13 mouse cellular contexts compared by ENCODE assay signal in the genomic region with DNA sequence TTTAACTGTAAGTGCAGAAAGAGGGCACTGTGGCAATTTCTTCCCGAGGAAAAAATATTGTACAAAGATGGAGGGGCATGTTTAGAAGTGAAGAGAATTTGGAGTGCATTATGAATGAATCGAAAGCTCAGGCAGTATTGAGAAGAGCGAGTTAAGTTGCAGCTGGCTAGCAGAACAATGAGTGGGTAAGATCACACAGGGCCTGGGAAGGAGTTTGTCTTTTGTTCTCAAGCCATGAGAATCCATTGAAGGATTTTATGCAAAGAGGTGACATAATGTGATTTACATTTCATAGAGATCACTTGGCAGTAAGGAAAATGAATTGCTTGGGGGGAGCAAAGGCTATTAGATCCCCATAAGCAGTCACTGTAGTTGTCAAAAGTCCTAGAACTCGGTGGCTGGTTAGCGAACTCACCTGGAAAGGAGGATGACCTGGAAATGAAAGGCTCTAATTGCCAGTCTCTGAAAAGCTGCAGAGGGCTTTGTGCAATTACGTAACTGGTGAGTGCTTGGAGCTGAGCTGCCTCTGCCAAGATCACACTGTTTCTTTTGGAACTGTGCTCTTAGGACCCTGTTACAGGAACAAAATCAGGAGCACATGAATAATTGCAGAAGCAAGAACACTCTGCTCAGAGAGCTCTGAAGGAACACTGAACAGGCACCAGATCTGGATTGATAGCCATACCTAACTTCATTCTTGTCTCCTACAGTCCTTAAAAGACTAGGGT. TPM values are rescaled to one million over a fixed set of nuclear protein-coding genes. Genes with fewer than 3 reads are reported as not detected.
A peak's percentile ranks its signal among the peaks of the same experiment; 100 is the strongest.
DNase-seq lines count a peak whose midpoint lies in the region; ATAC-seq lines count a peak whose summit lies in the region.
"Had no signal": no experiment of that assay in that cellular context is flagged by ENCODE, and none has a peak within 500 bp of the region (broad histone marks: within the 10 kb centered on the region; RNA-seq: fewer than 3 reads in every experiment).

No protein-coding gene starts in this region.

- peak overlapping the region; percentile 31; the same call in 1 of the 2 replicates for H3K27ac ChIP-seq in heart, embryonic 15.5 days
- H3K27ac ChIP-seq in midbrain, embryonic 11.5 days (ENCODE audit: low read depth, low read length): peak overlapping the region; percentile 36; the same call in 1 of the 2 replicates
- H3K27ac ChIP-seq in midbrain, embryonic 10.5 days (replicated peaks): no peak overlapping the region
- peak overlapping the region; percentile 78 for H3K27ac ChIP-seq in forebrain, embryonic 15.5 days (replicated peaks)
- H3K27ac ChIP-seq: neural tube, embryonic 12.5 days had no signal

- H3K36me3 ChIP-seq in heart, embryonic 15.5 days: peaks cover 43% of the 10 kb centered on the region
- H3K36me3 ChIP-seq in midbrain, embryonic 11.5 days (ENCODE audit: control insufficient read depth, insufficient read depth, low read length): peaks cover 12% of the 10 kb centered on the region; the same call in 1 of the 2 replicates
- H3K36me3 ChIP-seq in midbrain, embryonic 10.5 days: peaks cover 48% of the 10 kb centered on the region
- H3K36me3 ChIP-seq in forebrain, embryonic 15.5 days: peaks cover 24% of the 10 kb centered on the region

- H3K4me2 ChIP-seq in heart, embryonic 15.5 days: no peak overlapping the region
- no peak overlapping the region for H3K4me2 ChIP-seq in midbrain, embryonic 11.5 days
- no peak overlapping the region for H3K4me2 ChIP-seq in forebrain, embryonic 15.5 days (replicated peaks)
- H3K4me2 ChIP-seq: heart, embryonic 11.5 days; neural tube, embryonic 12.5 days had no signal

- intact Hi-C loops in heart, postnatal 14 days (cut with DNase I): no loop called here

- H3K9me3 ChIP-seq in heart, embryonic 15.5 days (replicated peaks): no peaks in the 10 kb centered on the region
- H3K9me3 ChIP-seq in midbrain, embryonic 11.5 days (ENCODE audit: control insufficient read depth, low read length): no peaks in the 10 kb centered on the region
- H3K9me3 ChIP-seq in midbrain, embryonic 10.5 days (replicated peaks): no peaks in the 10 kb centered on the region
- H3K9me3 ChIP-seq in forebrain, embryonic 15.5 days: no peaks in the 10 kb centered on the region
- H3K9me3 ChIP-seq: neural tube, embryonic 12.5 days had no signal

- no peaks in the 10 kb centered on the region for H3K27me3 ChIP-seq in heart, embryonic 15.5 days
- H3K27me3 ChIP-seq in midbrain, embryonic 11.5 days (ENCODE audit: control insufficient read depth, insufficient read depth, low read length): no peaks in the 10 kb centered on the region
- no peaks in the 10 kb centered on the region for H3K27me3 ChIP-seq in midbrain, embryonic 10.5 days (ENCODE audit: low read depth, poor library complexity, severe bottlenecking)
- H3K27me3 ChIP-seq in forebrain, embryonic 15.5 days: no peaks in the 10 kb centered on the region
- H3K27me3 ChIP-seq: neural tube, embryonic 12.5 days had no signal

- no peak overlapping the region for H3K9ac ChIP-seq in heart, embryonic 15.5 days
- H3K9ac ChIP-seq in midbrain, embryonic 11.5 days (ENCODE audit: low read length): 0 out of 2 replicates have a peak overlapping the region, but pooled peaks have one; percentile 6
- H3K9ac ChIP-seq in forebrain, embryonic 15.5 days (replicated peaks): 0 out of 2 replicates have a peak overlapping the region, but pooled peaks have one; percentile 2
- H3K9ac ChIP-seq: neural tube, embryonic 12.5 days had no signal

- H3K4me3 ChIP-seq in heart, embryonic 15.5 days: no peak overlapping the region
- H3K4me3 ChIP-seq in midbrain, embryonic 11.5 days (ENCODE audit: low read depth, low read length): no peak overlapping the region
- H3K4me3 ChIP-seq in midbrain, embryonic 10.5 days: no peak overlapping the region
- no peak overlapping the region for H3K4me3 ChIP-seq in forebrain, embryonic 15.5 days
- H3K4me3 ChIP-seq: neural tube, embryonic 12.5 days had no signal

- DNase-seq in heart, postnatal 14 days: no peak
- peak; percentile 85 for DNase-seq in midbrain, embryonic 11.5 days (ENCODE audit: low spot score, missing footprints)
- DNase-seq in midbrain, embryonic 10.5 days (ENCODE audit: low spot score): no peak
- peak; percentile 39 for DNase-seq in skeletal muscle tissue, adult 2 months (ENCODE audit: low read depth, low spot score)
- DNase-seq in frontal cortex, postnatal 10 days (ENCODE audit: low spot score in 2 of 2): no peak
- DNase-seq: cerebellum, adult 18-20 months; kidney, adult 11 months; lung, postnatal 10 days; thymus, adult 2 months had no signal

- no peaks in the 10 kb centered on the region for H3K4me1 ChIP-seq in heart, embryonic 15.5 days (replicated peaks)
- H3K4me1 ChIP-seq in midbrain, embryonic 11.5 days (ENCODE audit: control insufficient read depth, insufficient read depth, low read length): peaks cover 7% of the 10 kb centered on the region
- H3K4me1 ChIP-seq in midbrain, embryonic 10.5 days: peaks cover 7% of the 10 kb centered on the region; the same call in 1 of the 2 replicates
- peaks cover 18% of the 10 kb centered on the region for H3K4me1 ChIP-seq in forebrain, embryonic 15.5 days
- H3K4me1 ChIP-seq: neural tube, embryonic 12.5 days had no signal

- 81% methylated on average over 6 of the region's 6 CpGs for WGBS in heart, embryonic 15.5 days
- WGBS in midbrain, embryonic 11.5 days: 54% methylated on average over 6 of the region's 6 CpGs
- WGBS in midbrain, embryonic 10.5 days: 85% methylated on average over 6 of the region's 6 CpGs
- WGBS in forebrain, embryonic 15.5 days: 20% methylated on average over 6 of the region's 6 CpGs

- ATAC-seq in heart, embryonic 15.5 days (replicated peaks; ENCODE audit: insufficient number of reproducible peaks, insufficient read depth, low FRiP score, low read depth): no peak
- peak; percentile 71 for ATAC-seq in midbrain, embryonic 11.5 days (ENCODE audit: low FRiP score)
- peak; percentile 67; the same call in 1 of the 2 replicates for ATAC-seq in forebrain, embryonic 15.5 days (replicated peaks)

RNA-seq across cellular contexts. Expression of a gene that starts 7.5 kb away (rescaled TPM):
- 354 and 399 TPM in 2 replicates for polyA plus RNA-seq in heart, embryonic 15.5 days (2015; fragmentation: Nextera tagmentation; extraction: Ambion mirVana)
- 100 to 1,000 TPM; 115 to 123 TPM for total RNA-seq in heart, postnatal 14 days (2021)
- polyA plus RNA-seq in midbrain, embryonic 11.5 days (2014; fragmentation: Nextera tagmentation; extraction: Ambion mirVana): 238 and 241 TPM in 2 replicates
- polyA plus RNA-seq in midbrain, embryonic 10.5 days (2016; fragmentation: Nextera tagmentation; extraction: Ambion mirVana): 236 and 240 TPM in 2 replicates
- 197 and 205 TPM in 2 replicates for polyA plus RNA-seq in forebrain, embryonic 15.5 days (2015; fragmentation: Nextera tagmentation; extraction: Ambion mirVana)

RNA-seq across cellular contexts. Expression of a gene that starts 8.3 kb away (rescaled TPM):
- 18.7 and 23.2 TPM in 2 replicates for polyA plus RNA-seq in heart, embryonic 15.5 days (2015; fragmentation: Nextera tagmentation; extraction: Ambion mirVana)
- total RNA-seq in heart, postnatal 14 days (2021): 10 to 100 TPM; 10.8 to 11.2 TPM
- polyA plus RNA-seq in midbrain, embryonic 11.5 days (2014; fragmentation: Nextera tagmentation; extraction: Ambion mirVana): 41.2 and 45.0 TPM in 2 replicates
- 35.4 and 44.0 TPM in 2 replicates for polyA plus RNA-seq in midbrain, embryonic 10.5 days (2016; fragmentation: Nextera tagmentation; extraction: Ambion mirVana)
- polyA plus RNA-seq in forebrain, embryonic 15.5 days (2015; fragmentation: Nextera tagmentation; extraction: Ambion mirVana): 24.4 and 25.8 TPM in 2 replicates

RNA-seq across cellular contexts. Expression of a gene that starts 15.3 kb away (rescaled TPM):
- polyA plus RNA-seq in heart, embryonic 15.5 days (2015; fragmentation: Nextera tagmentation; extraction: Ambion mirVana): 90.0 and 105 TPM in 2 replicates
- total RNA-seq in heart, postnatal 14 days (2021): 10 to 100 TPM; 81.0 to 88.8 TPM
- polyA plus RNA-seq in midbrain, embryonic 11.5 days (2014; fragmentation: Nextera tagmentation; extraction: Ambion mirVana): 163 and 195 TPM in 2 replicates
- 160 and 188 TPM in 2 replicates for polyA plus RNA-seq in midbrain, embryonic 10.5 days (2016; fragmentation: Nextera tagmentation; extraction: Ambion mirVana)
- 106 and 114 TPM in 2 replicates for polyA plus RNA-seq in forebrain, embryonic 15.5 days (2015; fragmentation: Nextera tagmentation; extraction: Ambion mirVana)

RNA-seq across cellular contexts. Expression of a gene that starts 23.2 kb away (rescaled TPM):
- polyA plus RNA-seq in heart, embryonic 15.5 days (2015; fragmentation: Nextera tagmentation; extraction: Ambion mirVana): 72.8 and 77.1 TPM in 2 replicates
- 10 to 100 TPM; 41.6 to 42.5 TPM for total RNA-seq in heart, postnatal 14 days (2021)
- 54.1 and 57.9 TPM in 2 replicates for polyA plus RNA-seq in midbrain, embryonic 11.5 days (2014; fragmentation: Nextera tagmentation; extraction: Ambion mirVana)
- polyA plus RNA-seq in midbrain, embryonic 10.5 days (2016; fragmentation: Nextera tagmentation; extraction: Ambion mirVana): 66.1 and 66.9 TPM in 2 replicates
- polyA plus RNA-seq in forebrain, embryonic 15.5 days (2015; fragmentation: Nextera tagmentation; extraction: Ambion mirVana): 33.9 and 35.1 TPM in 2 replicates

RNA-seq across cellular contexts. Expression of a gene that starts 58.6 kb away (rescaled TPM):
- 3.4 and 5.9 TPM in 2 replicates for polyA plus RNA-seq in heart, embryonic 15.5 days (2015; fragmentation: Nextera tagmentation; extraction: Ambion mirVana)
- 10 to 100 TPM; 18.0 to 21.1 TPM for total RNA-seq in heart, postnatal 14 days (2021)
- 10.7 and 12.7 TPM in 2 replicates for polyA plus RNA-seq in midbrain, embryonic 11.5 days (2014; fragmentation: Nextera tagmentation; extraction: Ambion mirVana)
- polyA plus RNA-seq in midbrain, embryonic 10.5 days (2016; fragmentation: Nextera tagmentation; extraction: Ambion mirVana): 6.7 and 10.1 TPM in 2 replicates
- polyA plus RNA-seq in forebrain, embryonic 15.5 days (2015; fragmentation: Nextera tagmentation; extraction: Ambion mirVana): 20.3 and 22.0 TPM in 2 replicates

Comparison
In these comparisons a context has a peak if more than half of its experiments do, and no peak if none do; other contexts are left out.
1. DNase-seq: peak in midbrain, embryonic 11.5 days (single experiment) and skeletal muscle tissue, adult 2 months (single experiment); none in heart, postnatal 14 days (0 of 2), midbrain, embryonic 10.5 days (single experiment) and frontal cortex, postnatal 10 days (0 of 2).